Mouse (Mus musculus) hindbrain, embryonic 16.5 days (tissue): ENCODE data around the gene Ppp1r15a. TPM values are rescaled to one million over a fixed set of nuclear protein-coding genes. Genes with fewer than 3 reads are reported as not detected.

ENCODE experiments used
- ATAC-seq: fragments of 200-750 bp; cut with Nextera tagmentation; 2 replicates; pipeline ENCODE4 v1.8.0; 2017; ENCODE audit warnings: moderate TSS enrichment, moderate library complexity
- H3K27ac ChIP-seq: fragments of 300-500 bp; sonication (generic); 2 replicates; pipeline ENCODE4 v1.5.1; 2014; ENCODE audit warnings: low read depth, mild to moderate bottlenecking, control low read depth, low read length, moderate library complexity
- H3K27me3 ChIP-seq: fragments of 300-500 bp; sonication (generic); replicated peaks from 2 replicates; pipeline ENCODE4 v1.6.1; 2014; ENCODE audit warnings: low read length; ENCODE audit not compliant: control insufficient read depth, insufficient read depth
- H3K36me3 ChIP-seq: fragments of 300-500 bp; sonication (generic); 2 replicates; pipeline ENCODE4 v1.6.1; 2014; ENCODE audit warnings: mild to moderate bottlenecking, low read length, moderate library complexity, mixed read lengths; ENCODE audit not compliant: control insufficient read depth, insufficient read depth
- H3K4me1 ChIP-seq: fragments of 300-500 bp; sonication (generic); 2 replicates; pipeline ENCODE4 v1.6.1; 2014; ENCODE audit warnings: low read depth, low read length; ENCODE audit not compliant: control insufficient read depth, insufficient read depth
- H3K4me2 ChIP-seq: fragments of 300-500 bp; sonication (generic); 2 replicates; pipeline ENCODE4 v1.6.1; 2014; ENCODE audit warnings: mild to moderate bottlenecking, low read length, control low read depth, moderate library complexity
- H3K4me3 ChIP-seq: fragments of 300-500 bp; sonication (generic); 2 replicates; pipeline ENCODE4 v1.5.1; 2014; ENCODE audit warnings: mild to moderate bottlenecking, low read length, control low read depth, moderate library complexity
- H3K9ac ChIP-seq: fragments of 300-500 bp; sonication (generic); 2 replicates; pipeline ENCODE4 v1.6.1; 2014; ENCODE audit warnings: low read depth, mild to moderate bottlenecking, control low read depth, low read length, moderate library complexity
- H3K9me3 ChIP-seq: fragments of 300-500 bp; sonication (generic); 2 replicates; pipeline ENCODE4 v1.6.1; 2014; ENCODE audit warnings: mild to moderate bottlenecking, low read length, moderate library complexity; ENCODE audit not compliant: control insufficient read depth
- WGBS: fragments of 180-500 bp; shearing (Covaris S2); extraction: QIAGEN DNeasy Blood & Tissue Kit; methylation state at CpG from one replicate; pipeline ENCODE4 v1.1.7; 2014; 5-methylcytosine and 5-hydroxymethylcytosine counted together
- polyA plus RNA-seq: library from polyadenylated mRNA; unstranded; fragments of >200 nt; fragmentation: Nextera tagmentation; extraction: Ambion mirVana; gene quantifications from 2 replicates; pipeline ENCODE4 v1.2.1, GENCODE M21; 2015

The Ppp1r15a gene
- polyA plus RNA-seq, 1 experiment from 2014 or later, result 18.2 TPM

- Histone ChIP-seq H3K36me3 (no peaks in the 10 kb centered on the region), H3K4me2 (peak overlapping the region; percentile 90), H3K27ac (peak overlapping the region; percentile 78; the same call in 1 of the 2 replicates), H3K27me3 (no peaks in the 10 kb centered on the region), H3K9me3 (no peaks in the 10 kb centered on the region), H3K4me1 (peaks cover 21% of the 10 kb centered on the region), H3K9ac (no peak overlapping the region), H3K4me3 (no peak overlapping the region; the same call in 1 of the 2 replicates)
- WGBS, result 76% methylated on average over 8 of the region's 8 CpGs
- no peak for ATAC-seq
Measured at GRCm38 (mm10) chr7:45567112-45567779, 41.2 kb upstream of the Ppp1r15a start.

- WGBS, result 93% methylated on average over 9 of the region's 9 CpGs
Measured at GRCm38 (mm10) chr7:45565446-45565845, 39.4 kb upstream of the Ppp1r15a start.

GRCm38 (mm10) chr7:45564811-45565210 is 38.7 kb upstream of the Ppp1r15a start:
- no peaks in the 10 kb centered on the region for H3K36me3 ChIP-seq
- no peak overlapping the region for H3K4me3 ChIP-seq
- H3K27me3 ChIP-seq, result no peaks in the 10 kb centered on the region
- ATAC-seq, result no peak
- WGBS, result 83% methylated on average over 2 of the region's 2 CpGs
- no peak overlapping the region for H3K9ac ChIP-seq
- H3K4me1 ChIP-seq, result peaks cover 12% of the 10 kb centered on the region
- H3K4me2 ChIP-seq, result no peak overlapping the region
- no peaks in the 10 kb centered on the region for H3K9me3 ChIP-seq
- H3K27ac ChIP-seq, result no peak overlapping the region

More at GRCm38 (mm10) chr7:45565446-45565845, 39.4 kb upstream of the Ppp1r15a start:
- Histone ChIP-seq H3K27ac (no peak overlapping the region), H3K9ac (no peak overlapping the region), H3K4me2 (no peak overlapping the region), H3K27me3 (no peaks in the 10 kb centered on the region), H3K36me3 (no peaks in the 10 kb centered on the region), H3K4me3 (no peak overlapping the region), H3K4me1 (peaks cover 12% of the 10 kb centered on the region), H3K9me3 (no peaks in the 10 kb centered on the region)
- no peak for ATAC-seq

DNA sequence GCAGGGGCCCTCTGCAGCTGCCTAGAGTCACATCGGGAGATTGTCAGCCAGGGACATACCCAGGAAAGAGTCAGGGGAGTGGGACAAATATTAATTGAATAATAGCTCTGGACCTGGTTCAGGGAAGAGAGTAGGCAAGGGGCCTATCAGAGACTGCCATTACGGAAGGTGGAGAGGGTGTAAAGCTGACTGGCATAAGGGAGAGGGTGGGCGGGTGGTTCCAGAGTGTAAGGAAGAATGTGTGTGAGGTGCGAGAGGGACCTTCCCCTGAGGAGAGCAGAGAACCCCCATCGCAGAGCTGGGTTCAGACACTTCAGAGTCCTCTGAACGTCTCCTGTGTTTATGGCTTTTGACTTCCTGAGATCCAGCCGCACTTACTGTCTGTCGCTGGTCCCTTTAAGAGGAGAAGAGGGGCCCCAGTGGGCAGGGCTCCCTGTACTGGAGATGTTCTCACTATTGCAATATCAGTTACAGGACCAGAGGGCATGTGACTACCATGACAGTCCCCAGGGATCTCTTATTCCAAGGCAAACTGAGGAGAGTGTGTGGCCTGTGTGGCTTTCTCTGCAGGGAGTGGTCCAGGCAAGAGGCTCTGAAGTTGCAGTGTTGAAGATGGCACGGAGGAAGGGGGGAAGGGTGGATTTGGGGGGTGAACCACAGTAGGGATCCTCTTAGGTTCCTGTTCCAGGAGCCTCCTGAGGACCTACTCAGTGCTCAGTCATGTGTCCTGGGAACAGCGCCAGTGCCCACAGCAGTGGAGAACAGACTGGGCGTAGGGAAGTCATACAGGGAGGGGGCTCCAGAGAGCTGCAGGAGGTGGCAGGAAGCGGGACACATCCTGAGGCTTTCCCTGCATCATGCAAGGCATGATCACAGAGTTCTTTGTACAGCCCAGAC is 35.8 kb upstream of the Ppp1r15a start:
- Histone ChIP-seq H3K9ac (no peak overlapping the region; the same call in 1 of the 2 replicates), H3K4me2 (no peak overlapping the region), H3K27me3 (no peaks in the 10 kb centered on the region), H3K9me3 (no peaks in the 10 kb centered on the region), H3K27ac (no peak overlapping the region), H3K36me3 (no peaks in the 10 kb centered on the region), H3K4me3 (no peak overlapping the region), H3K4me1 (no peaks in the 10 kb centered on the region)
- 61% methylated on average over 12 of the region's 12 CpGs for WGBS
- ATAC-seq, result peak; percentile 15; the same call in 1 of the 2 replicates

DNA sequence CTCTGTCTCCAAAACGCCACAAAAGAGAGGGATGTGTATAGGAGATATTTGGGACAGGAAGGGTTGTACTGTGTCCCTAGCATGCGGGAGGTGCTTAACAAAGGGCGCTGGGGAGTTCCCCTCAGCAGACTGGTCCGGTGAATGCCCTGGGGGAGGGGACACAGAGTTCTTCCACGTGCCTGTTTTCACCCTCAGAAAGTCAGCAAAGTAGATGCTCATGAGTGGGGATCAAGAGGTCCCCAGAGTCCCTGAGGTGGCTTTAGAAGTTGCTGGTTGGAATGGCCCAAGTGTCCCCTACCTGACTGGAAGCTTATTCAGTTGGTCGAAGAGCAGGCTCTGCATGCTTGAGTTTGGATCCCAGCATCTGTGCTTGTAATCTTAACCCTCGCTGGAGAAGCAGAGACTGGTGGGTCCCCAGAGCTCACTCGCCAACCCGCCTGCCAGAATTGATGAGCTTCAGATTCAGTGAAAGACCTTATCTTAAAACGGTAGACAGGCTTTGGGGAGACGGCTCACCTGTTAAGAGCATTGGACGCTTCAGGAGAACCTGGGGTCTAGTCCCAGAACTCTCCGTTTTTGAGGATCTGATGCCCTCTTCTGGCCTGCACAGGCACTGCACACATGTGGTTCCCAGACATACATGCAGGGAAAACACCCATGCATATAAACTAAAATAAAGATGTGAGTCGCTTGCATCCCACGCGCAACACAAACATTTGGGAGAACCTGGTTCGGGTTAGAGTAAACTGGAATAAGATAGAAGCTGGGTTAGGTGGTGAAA is 35.0 kb upstream of the Ppp1r15a start:
- no peak overlapping the region for H3K9ac ChIP-seq
- H3K4me2 ChIP-seq, result peak overlapping the region; percentile 34; the same call in 1 of the 2 replicates
- H3K4me1 ChIP-seq, result no peaks in the 10 kb centered on the region
- peak; percentile 85 for ATAC-seq
- H3K36me3 ChIP-seq, result no peaks in the 10 kb centered on the region
- H3K27ac ChIP-seq, result no peak overlapping the region
- WGBS, result 26% methylated on average over 17 of the region's 17 CpGs
- no peaks in the 10 kb centered on the region; the same call in 1 of the 2 replicates for H3K27me3 ChIP-seq
- H3K4me3 ChIP-seq, result no peak overlapping the region
- H3K9me3 ChIP-seq, result no peaks in the 10 kb centered on the region

DNA sequence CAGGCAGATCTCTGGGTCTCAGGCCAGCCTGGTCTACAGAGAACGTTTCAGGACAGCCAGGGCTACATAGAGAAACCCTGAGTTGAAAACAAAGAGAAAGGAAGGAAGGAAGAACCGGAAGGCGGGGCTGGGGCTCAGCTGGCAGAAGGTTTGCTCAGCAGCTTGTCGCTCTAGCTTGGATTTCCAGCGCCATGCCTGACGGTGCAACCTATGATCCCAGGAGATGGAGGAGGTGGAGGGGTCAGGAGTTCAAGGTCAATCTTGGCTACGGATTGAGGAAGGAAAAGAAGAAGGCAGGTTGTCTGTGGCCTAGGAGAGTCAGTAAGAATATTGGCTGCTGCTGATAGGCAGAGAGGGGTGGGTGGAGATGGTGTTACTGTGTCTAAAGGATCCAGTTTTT is 34.2 kb upstream of the Ppp1r15a start:
- no peaks in the 10 kb centered on the region; the same call in 1 of the 2 replicates for H3K27me3 ChIP-seq
- H3K4me1 ChIP-seq, result no peaks in the 10 kb centered on the region
- no peaks in the 10 kb centered on the region for H3K9me3 ChIP-seq
- no peak for ATAC-seq
- no peak overlapping the region for H3K4me3 ChIP-seq
- no peaks in the 10 kb centered on the region for H3K36me3 ChIP-seq
- no peak overlapping the region for H3K4me2 ChIP-seq
- H3K27ac ChIP-seq, result no peak overlapping the region
- no peak overlapping the region for H3K9ac ChIP-seq
- 90% methylated on average over 7 of the region's 7 CpGs for WGBS

GRCm38 (mm10) chr7:45558907-45559306 is 32.8 kb upstream of the Ppp1r15a start:
- Histone ChIP-seq H3K27ac (no peak overlapping the region), H3K36me3 (no peaks in the 10 kb centered on the region), H3K4me1 (no peaks in the 10 kb centered on the region), H3K9me3 (no peaks in the 10 kb centered on the region), H3K4me3 (no peak overlapping the region), H3K9ac (no peak overlapping the region), H3K27me3 (no peaks in the 10 kb centered on the region; the same call in 1 of the 2 replicates), H3K4me2 (no peak overlapping the region)
- 71% methylated on average over 6 of the region's 6 CpGs for WGBS
- ATAC-seq, result no peak

GRCm38 (mm10) chr7:45555787-45556186 is 29.7 kb upstream of the Ppp1r15a start:
- H3K36me3 ChIP-seq, result no peaks in the 10 kb centered on the region
- H3K9ac ChIP-seq, result peak overlapping the region; percentile 35; the same call in 1 of the 2 replicates
- no peaks in the 10 kb centered on the region for H3K9me3 ChIP-seq
- no peak for ATAC-seq
- H3K4me2 ChIP-seq, result no peak overlapping the region
- H3K4me1 ChIP-seq, result no peaks in the 10 kb centered on the region
- no peak overlapping the region for H3K4me3 ChIP-seq
- WGBS, result 34% methylated on average over 8 of the region's 8 CpGs
- no peak overlapping the region for H3K27ac ChIP-seq
- no peaks in the 10 kb centered on the region; the same call in 1 of the 2 replicates for H3K27me3 ChIP-seq
